Mouse (Mus musculus): ENCODE measurements around the gene Plpp1. TPM values are rescaled to one million over a fixed set of nuclear protein-coding genes. Genes with fewer than 3 reads are reported as not detected.

Plpp1 gene
- polyA plus RNA-seq, 1 experiment, result 171 TPM

DNA sequence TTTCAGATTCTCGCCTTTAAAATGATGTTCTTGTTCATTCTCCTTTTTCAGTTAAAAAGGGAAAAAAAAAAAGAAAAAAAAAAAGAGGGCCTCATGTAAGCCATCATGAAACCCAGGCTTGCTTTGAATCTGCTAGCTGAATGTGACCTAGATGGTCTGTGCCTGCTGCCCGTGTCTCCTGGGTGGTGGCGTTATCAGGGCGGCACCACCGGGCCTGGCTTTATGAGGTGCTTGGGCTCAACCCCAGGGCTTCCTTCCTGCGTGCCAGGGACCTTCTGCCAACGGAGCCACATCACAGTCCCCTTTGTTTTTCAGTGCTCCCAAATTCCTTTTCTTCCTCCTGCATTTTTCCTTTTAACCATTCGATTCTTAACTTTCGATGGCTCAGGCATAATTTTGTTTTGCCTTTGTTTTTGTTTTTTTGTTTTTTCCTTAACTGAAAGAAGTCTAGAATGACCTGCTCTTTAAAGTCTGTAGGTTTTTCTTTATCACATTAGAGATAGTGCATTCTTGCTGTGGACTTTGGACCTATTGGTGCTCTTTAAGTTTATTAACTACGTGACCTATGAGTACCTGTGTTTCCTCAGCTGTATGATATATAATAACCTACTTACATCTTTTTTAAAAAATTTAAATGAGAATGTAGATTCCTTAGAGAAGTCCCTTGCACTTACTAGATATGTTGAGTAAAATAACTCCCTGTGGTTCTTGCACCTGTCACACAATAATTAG, 7.5 kb downstream of the Plpp1 start:
- TF ChIP-seq CTCF (IDR thresholded peaks at IDR 0.05; ENCODE audit: insufficient read depth, low read length), result no peak
- TF ChIP-seq POLR2A (IDR thresholded peaks at IDR 0.05; ENCODE audit: borderline replicate concordance, extremely low read depth, low read depth, low read length), result no peak
- H3K4me1 ChIP-seq (ENCODE audit: control insufficient read depth, insufficient read depth, low read length), result peaks cover 10% of the 10 kb centered on the region
- H3K4me3 ChIP-seq (replicated peaks; ENCODE audit: extremely low read depth, low read depth, low read length), result no peak overlapping the region
- DNase-seq, result no peak
- WGBS, result 54% methylated on average over 10 of the region's 10 CpGs

DNA sequence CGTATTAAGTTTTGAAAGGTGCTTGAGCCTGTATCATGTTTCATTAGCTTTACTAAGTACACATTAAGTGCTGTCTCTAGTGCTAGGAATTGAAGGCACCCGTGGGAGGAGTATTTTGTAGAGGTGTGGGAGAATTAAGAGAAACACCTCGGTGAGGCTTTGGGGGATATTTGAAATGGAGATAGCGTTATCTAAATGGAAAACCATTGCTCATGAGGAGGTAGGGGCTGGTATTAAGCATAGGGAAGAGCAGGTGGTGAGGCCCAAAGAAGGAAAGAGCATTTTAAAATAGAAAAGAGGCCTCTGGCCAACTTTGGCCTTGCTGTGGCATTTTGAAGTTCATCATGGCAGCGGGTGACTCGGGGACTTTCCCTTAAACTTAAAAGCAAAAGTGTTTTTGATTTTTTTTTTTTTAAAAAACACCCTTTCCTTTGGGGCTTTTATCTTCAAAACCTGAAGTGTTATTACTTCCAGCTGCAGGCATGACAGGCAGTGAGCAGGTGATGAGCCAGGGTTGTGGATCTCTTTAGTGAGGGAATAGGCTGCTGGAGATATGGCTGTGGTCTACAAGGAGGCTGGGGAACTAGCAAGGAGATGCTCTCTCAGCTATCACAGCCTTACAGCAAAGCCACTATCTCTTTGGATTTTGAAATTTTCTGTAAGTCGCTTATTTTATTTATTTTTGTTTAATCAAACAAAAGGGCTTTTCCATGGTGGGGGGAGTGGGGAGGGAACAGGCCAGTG, 9.1 kb downstream of the Plpp1 start:
- H3K4me1 ChIP-seq (ENCODE audit: control insufficient read depth, insufficient read depth, low read length), result peaks cover 10% of the 10 kb centered on the region
- TF ChIP-seq POLR2A (IDR thresholded peaks at IDR 0.05; ENCODE audit: borderline replicate concordance, extremely low read depth, low read depth, low read length), result no peak
- no peak for TF ChIP-seq CTCF (IDR thresholded peaks at IDR 0.05; ENCODE audit: insufficient read depth, low read length)
- no peak overlapping the region for H3K4me3 ChIP-seq (replicated peaks; ENCODE audit: extremely low read depth, low read depth, low read length)
- 52% methylated on average over 7 of the region's 7 CpGs for WGBS
- no peak for DNase-seq

DNA sequence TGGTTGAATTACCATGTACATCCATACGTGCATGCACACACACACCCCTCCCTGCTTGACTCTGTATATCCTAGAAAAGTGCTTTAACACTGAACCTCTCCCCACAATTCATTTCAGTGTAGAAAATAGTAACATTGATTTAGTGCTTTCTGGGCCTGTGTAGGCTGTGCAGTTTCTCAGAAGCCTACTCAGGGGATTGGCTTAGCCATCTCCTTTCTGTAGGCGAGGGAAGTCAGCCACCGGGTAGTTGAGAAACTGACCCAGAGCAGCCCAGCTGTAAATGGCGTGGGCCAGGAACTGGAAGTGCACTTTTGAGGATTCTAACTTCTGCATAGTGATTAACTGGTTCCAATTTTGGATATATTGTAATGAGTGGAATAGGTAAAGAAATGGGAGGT, 9.7 kb downstream of the Plpp1 start:
- no peak for DNase-seq
- peaks cover 10% of the 10 kb centered on the region for H3K4me1 ChIP-seq (ENCODE audit: control insufficient read depth, insufficient read depth, low read length)
- WGBS, result 44% methylated on average over 4 of the region's 4 CpGs
- TF ChIP-seq CTCF (IDR thresholded peaks at IDR 0.05; ENCODE audit: insufficient read depth, low read length), result no peak
- TF ChIP-seq POLR2A (IDR thresholded peaks at IDR 0.05; ENCODE audit: borderline replicate concordance, extremely low read depth, low read depth, low read length), result no peak
- no peak overlapping the region for H3K4me3 ChIP-seq (replicated peaks; ENCODE audit: extremely low read depth, low read depth, low read length)

DNA sequence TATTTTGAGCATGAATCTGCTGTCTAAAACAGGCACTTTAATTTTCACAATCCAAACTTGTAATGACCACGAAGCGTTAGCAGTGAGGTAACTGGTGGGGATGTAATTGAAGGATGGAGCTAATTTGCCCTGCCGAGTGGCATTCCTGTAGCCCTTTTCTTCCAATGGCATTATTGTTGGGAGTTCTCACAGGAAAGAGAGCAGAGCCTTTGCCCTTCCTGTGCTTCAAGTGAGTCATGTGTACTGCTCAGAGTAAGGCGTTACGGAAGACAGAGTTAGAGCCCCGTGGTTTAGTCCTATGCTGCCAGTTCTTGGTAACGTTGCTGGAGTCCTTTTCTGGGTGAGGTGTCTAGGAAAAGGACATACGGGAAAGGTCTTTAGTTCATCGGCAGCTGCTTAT, 10.2 kb downstream of the Plpp1 start:
- DNase-seq, result no peak
- 26% methylated on average over 9 of the region's 9 CpGs for WGBS
- H3K4me3 ChIP-seq (replicated peaks; ENCODE audit: extremely low read depth, low read depth, low read length), result no peak overlapping the region
- no peak for TF ChIP-seq POLR2A (IDR thresholded peaks at IDR 0.05; ENCODE audit: borderline replicate concordance, extremely low read depth, low read depth, low read length)
- TF ChIP-seq CTCF (IDR thresholded peaks at IDR 0.05; ENCODE audit: insufficient read depth, low read length), result no peak
- H3K4me1 ChIP-seq (ENCODE audit: control insufficient read depth, insufficient read depth, low read length), result peaks cover 10% of the 10 kb centered on the region

DNA sequence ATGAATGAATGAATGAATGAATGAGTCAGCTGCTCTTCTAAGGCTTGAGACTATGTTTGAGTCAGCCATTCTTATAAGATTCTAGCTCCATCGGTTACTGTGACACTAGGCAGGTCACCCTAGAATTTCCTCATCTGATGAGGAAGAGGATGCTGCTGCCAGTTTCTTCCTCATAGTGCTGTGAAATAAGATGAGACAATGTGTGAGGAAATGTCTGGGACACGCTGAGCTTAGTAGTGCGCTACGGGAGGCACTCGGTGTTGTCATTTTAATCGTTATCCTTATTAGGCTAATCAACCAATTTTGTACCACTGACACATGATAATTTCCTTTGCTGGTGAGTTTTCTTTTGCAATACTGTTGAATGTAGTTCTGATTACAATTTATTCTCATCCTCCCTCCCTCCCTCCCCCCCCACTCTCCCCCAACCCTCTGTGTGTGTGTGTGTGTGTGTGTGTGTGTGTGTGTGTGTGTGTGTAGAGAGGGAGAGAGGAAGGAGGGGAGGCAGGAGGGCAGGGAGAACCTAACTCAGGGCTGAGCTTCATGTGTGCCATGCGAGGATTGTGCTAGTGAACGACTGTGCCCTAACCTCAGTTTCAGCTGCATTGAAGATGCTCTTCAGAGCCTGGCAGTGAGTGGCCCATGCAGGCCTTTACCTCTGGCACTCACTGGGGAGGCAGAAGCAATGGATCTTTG, 11.3 kb downstream of the Plpp1 start:
- no peak for DNase-seq
- TF ChIP-seq CTCF (IDR thresholded peaks at IDR 0.05; ENCODE audit: insufficient read depth, low read length) (no peak), POLR2A (IDR thresholded peaks at IDR 0.05; ENCODE audit: borderline replicate concordance, extremely low read depth, low read depth, low read length) (no peak)
- Histone ChIP-seq H3K4me1 (ENCODE audit: control insufficient read depth, insufficient read depth, low read length) (peaks cover 10% of the 10 kb centered on the region), H3K4me3 (replicated peaks; ENCODE audit: extremely low read depth, low read depth, low read length) (no peak overlapping the region)
- WGBS, result 54% methylated on average over 8 of the region's 8 CpGs

DNA sequence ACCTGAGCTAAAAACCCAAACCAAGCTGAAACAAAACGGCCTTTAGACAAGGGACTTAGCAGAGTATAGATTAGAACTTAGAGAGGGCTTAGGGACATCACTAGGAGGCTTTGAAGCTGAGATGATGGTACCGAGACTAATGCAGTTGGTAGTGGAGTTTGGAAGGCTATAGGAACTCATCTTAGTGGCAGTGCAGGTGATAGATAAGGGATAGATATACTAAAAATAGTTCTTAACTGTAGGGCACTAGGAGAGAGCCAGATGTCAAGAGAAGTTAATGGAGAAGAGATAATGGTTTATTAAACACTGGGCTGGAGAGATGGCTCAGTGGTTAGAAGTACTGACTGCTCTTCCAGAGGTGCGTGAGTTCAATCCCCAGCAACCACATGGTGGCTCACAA, 15.4 kb downstream of the Plpp1 start:
- 89% methylated on average over 3 of the region's 3 CpGs for WGBS
- no peak for DNase-seq
- TF ChIP-seq CTCF (IDR thresholded peaks at IDR 0.05; ENCODE audit: insufficient read depth, low read length) (no peak), POLR2A (IDR thresholded peaks at IDR 0.05; ENCODE audit: borderline replicate concordance, extremely low read depth, low read depth, low read length) (no peak)
- Histone ChIP-seq H3K4me1 (ENCODE audit: control insufficient read depth, insufficient read depth, low read length) (peaks cover 7% of the 10 kb centered on the region; the same call in 1 of the 2 replicates), H3K4me3 (replicated peaks; ENCODE audit: extremely low read depth, low read depth, low read length) (no peak overlapping the region)

DNA sequence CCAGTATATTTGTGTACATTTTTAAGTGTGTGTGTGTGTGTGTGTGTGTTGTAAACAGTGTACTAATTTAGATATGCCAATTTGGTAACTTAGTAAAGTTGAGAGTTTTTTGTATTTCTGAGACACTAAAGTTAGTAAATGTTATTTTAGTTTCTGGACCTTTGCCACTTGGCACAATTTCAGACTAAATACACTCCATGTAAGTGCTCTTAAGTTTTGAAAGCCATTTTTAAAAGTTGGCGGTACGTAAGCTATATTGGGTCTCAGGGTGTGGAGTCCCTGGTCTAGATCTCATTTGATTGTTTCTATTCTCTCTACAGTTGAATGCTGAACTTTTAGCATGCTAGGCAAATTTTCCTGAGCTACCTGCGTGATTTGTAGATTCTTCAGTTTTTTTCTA, 17.5 kb downstream of the Plpp1 start:
- WGBS, result 47% methylated on average over 3 of the region's 3 CpGs
- TF ChIP-seq POLR2A (IDR thresholded peaks at IDR 0.05; ENCODE audit: borderline replicate concordance, extremely low read depth, low read depth, low read length) (no peak), CTCF (IDR thresholded peaks at IDR 0.05; ENCODE audit: insufficient read depth, low read length) (no peak)
- DNase-seq, result no peak

DNA sequence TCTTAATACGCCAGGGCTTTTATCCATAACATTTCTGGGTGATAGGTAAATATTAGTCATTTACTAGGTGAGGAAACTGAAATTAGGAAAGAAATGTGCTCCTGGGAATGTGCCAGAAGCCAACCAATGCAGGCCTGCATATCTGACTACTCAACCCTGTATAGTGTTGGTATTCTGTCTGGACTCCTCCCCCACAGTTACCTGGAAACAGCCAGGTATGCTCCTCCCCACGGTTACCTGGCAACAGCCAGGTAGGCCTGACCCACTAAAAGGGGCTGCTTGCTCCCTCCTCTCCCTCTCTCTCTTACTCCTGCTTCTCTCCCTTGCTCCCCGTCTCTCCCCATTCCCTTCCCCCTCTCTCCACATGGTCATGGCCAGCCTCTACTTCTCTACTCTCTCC, 21.8 kb downstream of the Plpp1 start:
- Histone ChIP-seq H3K4me1 (ENCODE audit: control insufficient read depth, insufficient read depth, low read length) (peaks cover 14% of the 10 kb centered on the region), H3K4me3 (replicated peaks; ENCODE audit: extremely low read depth, low read depth, low read length) (no peak overlapping the region)
- WGBS, result 61% methylated on average over 3 of the region's 3 CpGs
- DNase-seq, result no peak
- no peak for TF ChIP-seq CTCF (IDR thresholded peaks at IDR 0.05; ENCODE audit: insufficient read depth, low read length)
- no peak for TF ChIP-seq POLR2A (IDR thresholded peaks at IDR 0.05; ENCODE audit: borderline replicate concordance, extremely low read depth, low read depth, low read length)

More for the DNA sequence above, 17.5 kb downstream of the Plpp1 start:
- peaks cover 7% of the 10 kb centered on the region; the same call in 1 of the 2 replicates for H3K4me1 ChIP-seq (ENCODE audit: control insufficient read depth, insufficient read depth, low read length)
- H3K4me3 ChIP-seq (replicated peaks; ENCODE audit: extremely low read depth, low read depth, low read length), result no peak overlapping the region

DNA sequence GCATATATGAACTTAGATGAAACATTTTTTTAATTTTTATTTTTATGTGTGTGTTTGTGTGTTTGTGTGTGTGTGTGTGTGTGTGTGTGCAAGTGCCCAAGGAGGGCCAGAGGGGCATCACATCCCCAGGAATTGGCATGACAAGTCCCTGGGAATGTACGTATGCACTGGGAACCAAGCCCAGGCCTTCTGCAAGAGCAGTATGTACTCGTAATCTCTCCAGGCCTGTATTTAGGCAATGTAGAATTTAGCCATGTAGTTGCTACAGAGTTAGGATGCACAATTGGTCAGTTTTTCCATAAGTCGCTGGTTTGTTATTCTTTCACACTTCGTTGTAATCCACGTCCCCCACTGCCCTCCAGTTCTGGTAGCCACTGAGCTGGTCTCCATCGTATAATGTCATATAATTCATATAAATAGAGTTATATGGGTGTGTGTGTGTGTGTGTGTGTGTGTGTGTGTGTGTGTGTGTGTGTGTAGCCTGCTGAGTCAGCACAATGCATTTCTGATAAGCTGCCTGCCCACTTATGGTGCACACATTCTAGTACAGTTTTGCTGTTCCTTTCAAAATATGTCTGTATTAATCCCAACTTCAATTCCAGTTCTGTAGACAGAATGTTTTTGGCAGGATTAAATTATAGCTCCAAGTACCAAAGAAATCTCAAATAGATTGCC, 22.8 kb downstream of the Plpp1 start:
- TF ChIP-seq CTCF (IDR thresholded peaks at IDR 0.05; ENCODE audit: insufficient read depth, low read length), result no peak
- TF ChIP-seq POLR2A (IDR thresholded peaks at IDR 0.05; ENCODE audit: borderline replicate concordance, extremely low read depth, low read depth, low read length), result no peak
- DNase-seq, result no peak
- WGBS, result 46% methylated on average over 6 of the region's 6 CpGs

More for the DNA sequence above, 22.8 kb downstream of the Plpp1 start:
- Histone ChIP-seq H3K4me1 (ENCODE audit: control insufficient read depth, insufficient read depth, low read length) (peaks cover 14% of the 10 kb centered on the region), H3K4me3 (replicated peaks; ENCODE audit: extremely low read depth, low read depth, low read length) (no peak overlapping the region)
